ENCODE assay signal across 9 mouse cellular contexts in the genomic region with DNA sequence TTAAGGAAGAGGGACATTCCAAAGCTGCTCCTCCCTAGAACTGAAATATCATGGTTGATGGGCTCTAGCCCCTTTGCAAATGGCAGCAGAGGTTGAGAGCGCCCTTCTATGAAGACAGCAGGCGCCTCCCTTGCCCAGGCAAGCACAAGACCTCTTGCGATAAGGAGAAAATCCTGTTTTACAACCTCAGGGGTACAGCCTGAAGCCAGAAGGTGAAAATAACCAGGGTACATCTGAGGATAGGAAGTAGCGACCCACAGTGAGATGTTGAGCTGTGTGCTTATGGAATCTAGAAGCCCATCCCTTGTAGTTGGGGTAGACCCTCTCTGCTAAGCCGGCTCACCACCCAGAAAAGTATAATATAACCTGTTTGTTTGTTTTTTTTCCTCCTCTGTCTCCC. TPM values are rescaled to one million over a fixed set of nuclear protein-coding genes. Genes with fewer than 3 reads are reported as not detected.
DNase-seq lines count a peak whose midpoint lies in the region; ATAC-seq and TF ChIP-seq lines count a peak whose summit lies in the region.
"Had no signal": no experiment of that assay in that cellular context is flagged by ENCODE, and none has a peak within 500 bp of the region (broad histone marks: within the 10 kb centered on the region; RNA-seq: fewer than 3 reads in every experiment).

No protein-coding gene starts in this region.

- peak overlapping the region; percentile 57 for H3K4me3 ChIP-seq in heart, embryonic 13.5 days
- peak overlapping the region; percentile 74 to 79 for H3K4me3 ChIP-seq in MEL (ENCODE audit: control insufficient read depth in 1 of 2, insufficient read depth in 1 of 2, low read depth in 2 of 2, low read length in 2 of 2)
- H3K4me3 ChIP-seq in hindbrain, embryonic 11.5 days (ENCODE audit: low read depth, low read length) = no peak overlapping the region
- no peak overlapping the region for H3K4me3 ChIP-seq in left cerebral cortex, adult 2 months

- DNase-seq in heart, adult 8-10 months (ENCODE audit: low spot score) = no peak
- peak; percentile 40 for DNase-seq in MEL (ENCODE audit: low read depth, low spot score)
- DNase-seq in hindbrain, embryonic 11.5 days (ENCODE audit: low spot score) = peak; percentile 30
- DNase-seq in mesoderm, embryonic 11.5 days (ENCODE audit: low read depth, low spot score) = peak; percentile 5
- DNase-seq in left cerebral cortex, adult 2 months (ENCODE audit: extremely low spot score in 1 of 2, low spot score in 2 of 2) = no peak
- no peak for DNase-seq in left cerebral cortex, adult 11 months (ENCODE audit: low spot score)
- DNase-seq in adrenal gland, postnatal 14 days = no peak

- intact Hi-C loops in left cerebral cortex, adult 2 months (cut with DNase I) = no loop called here

- H3K4me1 ChIP-seq in heart, embryonic 13.5 days = peaks cover 12% of the 10 kb centered on the region
- H3K4me1 ChIP-seq in MEL (ENCODE audit: control insufficient read depth in 1 of 2, insufficient read depth in 2 of 2, low read length in 2 of 2) = peaks cover 2 to 3% of the 10 kb centered on the region in 2 experiments; a peak in 2 of 4 replicates
- no peaks in the 10 kb centered on the region for H3K4me1 ChIP-seq in hindbrain, embryonic 11.5 days (replicated peaks; ENCODE audit: control insufficient read depth, insufficient read depth, low read length)

- H3K9ac ChIP-seq in heart, embryonic 13.5 days = peak overlapping the region; percentile 79
- H3K9ac ChIP-seq in MEL (ENCODE audit: control insufficient read depth, low read depth, low read length, poor library complexity, severe bottlenecking) = no peak overlapping the region; the same call in 1 of the 2 replicates
- peak overlapping the region; percentile 32; the same call in 1 of the 2 replicates for H3K9ac ChIP-seq in hindbrain, embryonic 11.5 days (ENCODE audit: low read depth, low read length)

- H3K36me3 ChIP-seq in heart, embryonic 13.5 days = no peaks in the 10 kb centered on the region
- peaks cover 0 to 3% of the 10 kb centered on the region in 2 experiments; a peak in 2 of 4 replicates for H3K36me3 ChIP-seq in MEL (ENCODE audit: control insufficient read depth in 1 of 2, insufficient read depth in 2 of 2, low read length in 2 of 2)
- no peaks in the 10 kb centered on the region for H3K36me3 ChIP-seq in hindbrain, embryonic 11.5 days (ENCODE audit: control insufficient read depth, insufficient read depth, low read length)

- no peak for TF ChIP-seq POLR2A in MEL (IDR thresholded peaks at IDR 0.05; ENCODE audit: control insufficient read depth in 1 of 2, insufficient read depth in 1 of 2, low read depth in 1 of 2, low read length in 2 of 2, poor library complexity in 1 of 2)

- peak overlapping the region; percentile 78 for H3K4me2 ChIP-seq in heart, embryonic 13.5 days
- peak overlapping the region; percentile 36; the same call in 1 of the 2 replicates for H3K4me2 ChIP-seq in hindbrain, embryonic 11.5 days (replicated peaks; ENCODE audit: low read depth, low read length)

- no peak for TF ChIP-seq RAD21 in MEL (IDR thresholded peaks at IDR 0.05; ENCODE audit: low read depth, low read length)

- WGBS in heart, embryonic 13.5 days = 42% methylated on average over 5 of the region's 5 CpGs
- 72% methylated on average over 5 of the region's 5 CpGs for WGBS in hindbrain, embryonic 11.5 days

- H3K27me3 ChIP-seq in heart, embryonic 13.5 days (replicated peaks) = no peaks in the 10 kb centered on the region
- H3K27me3 ChIP-seq in MEL (ENCODE audit: control insufficient read depth in 1 of 2, insufficient read depth in 2 of 2, low read length in 2 of 2) = no peaks in the 10 kb centered on the region
- no peaks in the 10 kb centered on the region for H3K27me3 ChIP-seq in hindbrain, embryonic 11.5 days (ENCODE audit: control insufficient read depth, insufficient read depth, low read length)

- H3K27ac ChIP-seq in heart, embryonic 13.5 days (replicated peaks) = peak overlapping the region; percentile 33; the same call in 1 of the 2 replicates
- no peak overlapping the region for H3K27ac ChIP-seq in MEL (ENCODE audit: control insufficient read depth, low read depth, low read length)
- no peak overlapping the region for H3K27ac ChIP-seq in hindbrain, embryonic 11.5 days (ENCODE audit: low read depth, low read length)
- H3K27ac ChIP-seq in left cerebral cortex, adult 2 months = no peak overlapping the region
- H3K27ac ChIP-seq: macrophage had no signal

- no peak for TF ChIP-seq EP300 in MEL (IDR thresholded peaks at IDR 0.05; ENCODE audit: low read depth in 1 of 2, low read length in 2 of 2)

- no peak for ATAC-seq in heart, embryonic 13.5 days (ENCODE audit: extremely low read depth, insufficient number of reproducible peaks, low FRiP score, low TSS enrichment)
- ATAC-seq in hindbrain, embryonic 11.5 days (ENCODE audit: low FRiP score) = no peak

- no peaks in the 10 kb centered on the region for H3K9me3 ChIP-seq in heart, embryonic 13.5 days
- H3K9me3 ChIP-seq in MEL (replicated peaks; ENCODE audit: insufficient read depth, low read length) = no peaks in the 10 kb centered on the region
- H3K9me3 ChIP-seq in hindbrain, embryonic 11.5 days (ENCODE audit: control insufficient read depth, low read length) = no peaks in the 10 kb centered on the region

- TF ChIP-seq CTCF in MEL (IDR thresholded peaks at IDR 0.05 in 2 of 3, conservative IDR thresholded peaks at IDR 0.05 in 1 of 3; ENCODE audit: control insufficient read depth in 1 of 3, insufficient read depth in 1 of 3, low read depth in 2 of 3, low read length in 3 of 3, poor library complexity in 1 of 3, severe bottlenecking in 1 of 3) = no peak
- TF ChIP-seq CTCF in left cerebral cortex, adult 2 months (IDR thresholded peaks at IDR 0.05) = no peak

- no peaks in the 10 kb centered on the region for H3K79me2 ChIP-seq in MEL (ENCODE audit: control insufficient read depth, insufficient read depth, low read length, poor library complexity)

TF ChIP-seq in MEL, 35 proteins besides CTCF, POLR2A, EP300 and RAD21:
- TF ChIP-seq BHLHE40 (IDR thresholded peaks at IDR 0.05; ENCODE audit: borderline replicate concordance, low read depth, low read length) (no peak), TAL1 (IDR thresholded peaks at IDR 0.05; ENCODE audit: low read length) (no peak), TCF12 (IDR thresholded peaks at IDR 0.05; ENCODE audit: low read depth, low read length) (no peak), USF1 (IDR thresholded peaks at IDR 0.05; ENCODE audit: low read depth, low read length) (no peak), MXI1 (IDR thresholded peaks at IDR 0.05; ENCODE audit: low read depth, low read length) (no peak), KAT2A (conservative IDR thresholded peaks at IDR 0.05; ENCODE audit: low read depth, low read length) (no peak), SMC3 (IDR thresholded peaks at IDR 0.05; ENCODE audit: low read depth, low read length) (no peak), ZKSCAN1 (IDR thresholded peaks at IDR 0.05; ENCODE audit: low read depth, low read length) (no peak)

RNA-seq across cellular contexts. Expression of gene Tcf12, which starts 57.6 kb away (rescaled TPM):
- 29.7 and 31.9 TPM in 2 replicates for polyA plus RNA-seq in heart, embryonic 13.5 days (2015; fragmentation: Nextera tagmentation; extraction: Ambion mirVana)
- total RNA-seq in heart, adult 8-10 months (2022) = 10 to 100 TPM; 27.1 to 32.1 (median 31.6) TPM
- 28.7 and 29.3 TPM in 2 replicates for total RNA-seq in MEL (2012; rRNA removed)
- polyA plus RNA-seq in MEL (2012; ENCODE audit: insufficient read depth in 1 of 2, insufficient read length in 2 of 2, low read depth in 1 of 2, low replicate concordance in 2 of 2, missing spikeins in 1 of 2) = 10 to 100 TPM; 39.6 to 70.5 TPM
- polyA plus RNA-seq in hindbrain, embryonic 11.5 days (2014; fragmentation: Nextera tagmentation; extraction: Ambion mirVana) = 215 and 227 TPM in 2 replicates
- 10 to 100 TPM; 38.9 to 48.0 TPM for total RNA-seq in left cerebral cortex, adult 2 months (2021)
- 82.7 and 103 TPM in 2 replicates for total RNA-seq in adrenal gland, postnatal 14 days (2021)

Comparison
In these comparisons a context has a peak if more than half of its experiments do, and no peak if none do; other contexts are left out.
1. H3K4me3 ChIP-seq: peak in heart, embryonic 13.5 days (single experiment) and MEL (2 of 2); none in hindbrain, embryonic 11.5 days (single experiment) and left cerebral cortex, adult 2 months (single experiment).
2. DNase-seq: peak in MEL (single experiment), hindbrain, embryonic 11.5 days (single experiment) and mesoderm, embryonic 11.5 days (single experiment); none in heart, adult 8-10 months (single experiment), left cerebral cortex, adult 2 months (0 of 2), left cerebral cortex, adult 11 months (single experiment) and adrenal gland, postnatal 14 days (single experiment).